Mouse (Mus musculus) small intestine, adult 2 months (tissue): ENCODE measurements at regions not wholly inside any gene's neighbourhood (a gene's known extent, or its start where the extent isn't known, plus 50 kb on each side); places are given as distances from the start of the nearest gene placed in this dataset.

Experiments used
- CTCF ChIP-seq: fragments of 200-500 bp; IDR thresholded peaks from 2 replicates; pipeline ENCODE4 v1.5.1; 2012; ENCODE audit warnings: low read depth, mild to moderate bottlenecking, control low read depth, inconsistent platforms, low read length, moderate library complexity, mixed read lengths; ENCODE audit not compliant: insufficient replicate concordance, insufficient read length; ENCODE audit errors: extremely low read depth
- POLR2A ChIP-seq: fragments of 200-500 bp; IDR thresholded peaks from 2 replicates; pipeline ENCODE4 v1.6.1; 2012; ENCODE audit warnings: low read depth, mild to moderate bottlenecking, control low read depth, inconsistent platforms, low read length, moderate library complexity

DNA sequence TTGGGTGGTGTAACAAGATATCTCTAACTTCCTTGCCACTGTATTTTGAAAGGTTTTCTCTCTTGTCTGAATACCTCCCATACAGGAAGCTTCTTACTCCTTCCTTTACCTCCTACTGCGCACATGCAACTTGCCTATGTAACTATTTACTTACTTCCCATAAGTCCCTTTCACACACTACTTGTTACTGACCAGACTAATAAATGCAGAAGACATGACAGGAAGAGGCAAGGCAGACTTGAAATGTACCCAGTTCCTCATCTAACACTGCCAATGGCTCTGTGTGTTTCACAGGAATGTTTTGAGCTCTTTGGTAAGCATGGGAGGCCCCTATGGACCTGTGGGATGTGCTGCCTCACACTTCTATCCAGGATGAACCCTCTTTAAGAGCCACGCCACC is 207.1 kb upstream of the Hhip start:
- TF ChIP-seq POLR2A (no peak), CTCF (no peak)
